ENCODE assay signal across 8 mouse cellular contexts in the genomic region with DNA sequence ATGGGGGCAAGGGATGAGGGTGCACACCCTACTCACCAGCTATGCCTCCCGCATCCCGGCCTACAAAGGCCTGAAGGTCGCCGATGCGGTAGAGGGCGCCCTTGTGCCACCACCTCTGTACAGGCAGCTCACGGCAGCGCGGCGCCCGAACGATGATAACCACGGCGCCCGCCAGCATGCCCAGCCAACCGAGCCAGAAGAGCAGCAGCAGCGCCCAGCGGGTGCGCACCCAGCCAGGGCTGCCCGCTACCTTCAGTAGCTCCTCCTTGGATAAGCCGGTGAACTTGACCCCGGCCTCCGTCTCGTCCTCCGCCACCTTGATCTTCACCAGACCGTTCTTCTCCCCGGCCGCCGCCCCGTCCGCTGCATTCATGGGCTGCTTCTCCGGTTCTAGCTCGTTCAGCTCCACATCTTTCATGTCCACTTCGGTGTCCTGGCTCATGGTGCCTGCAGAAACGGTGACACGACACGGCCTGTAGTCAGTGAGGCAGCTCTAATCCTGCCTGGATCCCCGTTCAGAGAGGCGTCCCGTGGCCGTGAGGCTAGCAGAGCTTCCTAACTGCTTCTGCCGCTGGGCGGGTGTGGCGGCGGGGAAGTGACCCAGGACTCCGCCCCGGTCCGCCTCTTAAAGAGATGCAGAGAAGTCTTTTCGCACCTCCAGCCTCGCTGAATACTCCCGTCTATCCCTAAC. TPM values are rescaled to one million over a fixed set of nuclear protein-coding genes. Genes with fewer than 3 reads are reported as not detected.
DNase-seq lines count a peak whose midpoint lies in the region; ATAC-seq lines count a peak whose summit lies in the region.

No protein-coding gene starts in this region.

- H3K9ac ChIP-seq in hindbrain, embryonic 13.5 days, result peak overlapping the region; percentile 92

- ATAC-seq in hindbrain, embryonic 13.5 days (ENCODE audit: low FRiP score), result peak; percentile 94

- under 1% methylated on average over 51 of the region's 51 CpGs for WGBS in hindbrain, embryonic 13.5 days

- H3K27ac ChIP-seq in hindbrain, embryonic 13.5 days, result peak overlapping the region; percentile 92

- peaks cover 31% of the 10 kb centered on the region for H3K36me3 ChIP-seq in hindbrain, embryonic 13.5 days

- H3K4me3 ChIP-seq in hindbrain, embryonic 13.5 days, result peak overlapping the region; percentile 75

- H3K4me2 ChIP-seq in hindbrain, embryonic 13.5 days, result peak overlapping the region; percentile 72

- peaks cover 37% of the 10 kb centered on the region for H3K4me1 ChIP-seq in hindbrain, embryonic 13.5 days (replicated peaks)

- peak; percentile 95 for DNase-seq in NIH3T3 (ENCODE audit: low read depth)
- peak; percentile 98 for DNase-seq in cerebellum, postnatal 10 days
- DNase-seq in frontal cortex, postnatal 14 days (ENCODE audit: low spot score in 2 of 2), result peak; percentile 86 to 91
- peak; percentile 88 to 93 for DNase-seq in layer of hippocampus, postnatal 25 days (ENCODE audit: extremely low spot score in 1 of 2, low spot score in 1 of 2)
- DNase-seq in lung, postnatal 14 days, result peak; percentile 95
- peak; percentile 93 for DNase-seq in ovary, postnatal 36 days (ENCODE audit: low spot score)
- peak; percentile 97 for DNase-seq in thymus, postnatal 14 days

- no peaks in the 10 kb centered on the region for H3K27me3 ChIP-seq in hindbrain, embryonic 13.5 days

- H3K9me3 ChIP-seq in hindbrain, embryonic 13.5 days, result no peaks in the 10 kb centered on the region

RNA-seq across cellular contexts. Expression of gene Slc3a2, which starts 9.7 kb away (rescaled TPM):
- polyA plus RNA-seq in hindbrain, embryonic 13.5 days (2015; fragmentation: Nextera tagmentation; extraction: Ambion mirVana), result 153 and 163 TPM in 2 replicates
- 100 to 1,000 TPM; 155 to 170 TPM for total RNA-seq in layer of hippocampus, postnatal 25 days (2021)

RNA-seq across cellular contexts. Expression of gene Wdr74, which starts 22.2 kb away (rescaled TPM):
- 82.6 and 89.9 TPM in 2 replicates for polyA plus RNA-seq in hindbrain, embryonic 13.5 days (2015; fragmentation: Nextera tagmentation; extraction: Ambion mirVana)
- total RNA-seq in layer of hippocampus, postnatal 25 days (2021), result 10 to 100 TPM; 43.9 to 53.6 TPM

RNA-seq across cellular contexts. Expression of gene 1700092M07Rik, which starts 27.1 kb away (rescaled TPM):
- 1.9 and 3.0 TPM in 2 replicates for polyA plus RNA-seq in hindbrain, embryonic 13.5 days (2015; fragmentation: Nextera tagmentation; extraction: Ambion mirVana)
- total RNA-seq in layer of hippocampus, postnatal 25 days (2021), result 1 to 10 TPM in 1 of 2 experiments, not detected in 1; 1.5 TPM

RNA-seq across cellular contexts. Expression of gene Stx5a, which starts 27.8 kb away (rescaled TPM):
- 120 and 128 TPM in 2 replicates for polyA plus RNA-seq in hindbrain, embryonic 13.5 days (2015; fragmentation: Nextera tagmentation; extraction: Ambion mirVana)
- 10 to 100 TPM; 59.9 to 70.7 TPM for total RNA-seq in layer of hippocampus, postnatal 25 days (2021)

RNA-seq across cellular contexts. Expression of gene Nxf1, which starts 43.4 kb away (rescaled TPM):
- polyA plus RNA-seq in hindbrain, embryonic 13.5 days (2015; fragmentation: Nextera tagmentation; extraction: Ambion mirVana), result 168 and 170 TPM in 2 replicates
- 10 to 100 TPM; 75.4 to 95.3 TPM for total RNA-seq in layer of hippocampus, postnatal 25 days (2021)

Comparison
In these comparisons a context has a peak if more than half of its experiments do, and no peak if none do; other contexts are left out.
1. Peak in every context shown above with its lines: DNase-seq, ATAC-seq, H3K4me3 ChIP-seq and H3K27ac ChIP-seq.